Mouse (Mus musculus) lung, adult 2 months (tissue): ENCODE data around the gene Vmn1r66. TPM values are rescaled to one million over a fixed set of nuclear protein-coding genes. Genes with fewer than 3 reads are reported as not detected.
"Not testable (repeated sequence)": the region's sequence is repeated elsewhere in the genome, so short reads cannot be mapped to it uniquely, and the experiment has no call there.

Experiments
- DNase-seq: peaks from one replicate; pipeline ENCODE4 v3.0.0; 2022
- H3K4me1 ChIP-seq: fragments of 200-500 bp; 2 replicates; pipeline ENCODE4 v1.6.1; 2011; ENCODE audit warnings: low read length; ENCODE audit not compliant: control insufficient read depth, insufficient read depth
- H3K4me3 ChIP-seq: fragments of 200-500 bp; replicated peaks from 2 replicates; pipeline ENCODE3; 2011; ENCODE audit warnings: low read depth, mild to moderate bottlenecking, control low read depth, low read length; ENCODE audit errors: extremely low read depth
- CTCF ChIP-seq: fragments of 200-500 bp; IDR thresholded peaks from 2 replicates; pipeline ENCODE4 v1.5.1; 2011; ENCODE audit warnings: mild to moderate bottlenecking, low read length, control low read depth; ENCODE audit not compliant: insufficient read depth
- POLR2A ChIP-seq: fragments of 200-500 bp; IDR thresholded peaks from 2 replicates; pipeline ENCODE4 v1.6.1; 2011; ENCODE audit warnings: low read depth, mild to moderate bottlenecking, control low read depth, low read length, borderline replicate concordance; ENCODE audit errors: extremely low read depth
- WGBS: fragments of 180-500 bp; shearing (Covaris S2); methylation state at CpG from one replicate; pipeline ENCODE4 v1.1.7; 2018; 5-methylcytosine and 5-hydroxymethylcytosine counted together
- polyA plus RNA-seq: library from polyadenylated mRNA; depleted of rRNA; stranded (reverse); fragments of >200 nt; gene quantifications from 2 replicates; pipeline ENCODE4 v1.2.3, GENCODE M21; 2012; rRNA removed

Vmn1r66 gene
- not detected in 2 replicates for polyA plus RNA-seq

GRCm38 (mm10) chr7:10277906-10278305 is at the start of gene Vmn1r66:
Gene Vmn1r66, minus strand, starts transcription at chr7:10278006.
- no peak for DNase-seq
- no peaks in the 10 kb centered on the region for H3K4me1 ChIP-seq
- TF ChIP-seq CTCF: no peak
- no peak within 1 kb of the TSS for H3K4me3 ChIP-seq

- WGBS: 72% methylated on average over 19 of the region's 20 CpGs
- not testable (repeated sequence) for H3K4me1 ChIP-seq, DNase-seq, H3K4me3 ChIP-seq
Observed at GRCm38 (mm10) chr7:10325462-10325861, 47.7 kb upstream of the Vmn1r66 start.

- DNase-seq: no peak
- 89% methylated on average over 13 of the region's 13 CpGs for WGBS
- no peaks in the 10 kb centered on the region for H3K4me1 ChIP-seq
- no peak overlapping the region for H3K4me3 ChIP-seq
- TF ChIP-seq POLR2A: no peak
- TF ChIP-seq CTCF: no peak
Observed at GRCm38 (mm10) chr7:10252075-10252474, 25.7 kb downstream of the Vmn1r66 start.

- WGBS: 70% methylated on average over 5 of the region's 5 CpGs
- no peak overlapping the region for H3K4me3 ChIP-seq
- no peak for TF ChIP-seq POLR2A
- no peak for TF ChIP-seq CTCF
- no peak for DNase-seq
- H3K4me1 ChIP-seq: no peaks in the 10 kb centered on the region
Observed at GRCm38 (mm10) chr7:10249146-10249545, 28.7 kb downstream of the Vmn1r66 start.

Other genes with a start within 250 kb of the Vmn1r66 start
- not detected in 2 replicates for gene Vmn2r50, start 224.7 kb downstream of the Vmn1r66 start, polyA plus RNA-seq
- not detected in 2 replicates for gene Vmn2r51, start 172.3 kb downstream of the Vmn1r66 start, polyA plus RNA-seq
- not detected in 2 replicates for gene Vmn2r52, start 101.4 kb downstream of the Vmn1r66 start, polyA plus RNA-seq
- gene Vmn1r67, start 165.3 kb upstream of the Vmn1r66 start, polyA plus RNA-seq: not detected in 2 replicates
- 0.19 and 0.37 TPM in 2 replicates for gene Zik1, start 217.4 kb upstream of the Vmn1r66 start, polyA plus RNA-seq